Mouse (Mus musculus) gonadal fat pad, adult 2 months (tissue): ENCODE data around the gene Gm17304. TPM values are rescaled to one million over a fixed set of nuclear protein-coding genes. Genes with fewer than 3 reads are reported as not detected.

Experiments
- DNase-seq: peaks from one replicate; pipeline ENCODE4 v3.0.0-alpha.2; 2012; ENCODE audit warnings: low read depth
- polyA plus RNA-seq: library from polyadenylated mRNA; depleted of rRNA; stranded (reverse); fragments of >200 nt; gene quantifications from 2 replicates; pipeline ENCODE4 v1.2.3, GENCODE M21; 2012; rRNA removed

The Gm17304 gene
- polyA plus RNA-seq, 1 experiment = not detected

DNA sequence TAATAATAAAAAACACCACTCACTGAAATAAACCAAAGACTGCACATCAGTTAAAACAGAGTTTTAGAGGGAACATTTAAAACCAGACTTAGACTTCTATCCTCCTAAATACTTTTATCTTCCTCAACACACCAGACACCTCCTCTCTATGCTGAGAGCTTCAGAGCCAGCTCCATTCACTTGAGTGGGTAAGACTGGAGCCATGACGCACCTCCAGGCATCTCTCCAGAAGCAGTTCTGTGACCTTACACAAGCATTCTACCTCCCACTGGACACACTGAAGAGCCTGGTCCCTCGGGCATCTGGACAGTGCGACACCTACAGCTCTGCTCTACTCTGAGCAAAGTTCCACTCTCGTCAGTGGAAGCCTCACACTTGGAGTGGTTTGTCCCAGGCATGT, 14.4 kb downstream of the Gm17304 start:
- DNase-seq = no peak

DNA sequence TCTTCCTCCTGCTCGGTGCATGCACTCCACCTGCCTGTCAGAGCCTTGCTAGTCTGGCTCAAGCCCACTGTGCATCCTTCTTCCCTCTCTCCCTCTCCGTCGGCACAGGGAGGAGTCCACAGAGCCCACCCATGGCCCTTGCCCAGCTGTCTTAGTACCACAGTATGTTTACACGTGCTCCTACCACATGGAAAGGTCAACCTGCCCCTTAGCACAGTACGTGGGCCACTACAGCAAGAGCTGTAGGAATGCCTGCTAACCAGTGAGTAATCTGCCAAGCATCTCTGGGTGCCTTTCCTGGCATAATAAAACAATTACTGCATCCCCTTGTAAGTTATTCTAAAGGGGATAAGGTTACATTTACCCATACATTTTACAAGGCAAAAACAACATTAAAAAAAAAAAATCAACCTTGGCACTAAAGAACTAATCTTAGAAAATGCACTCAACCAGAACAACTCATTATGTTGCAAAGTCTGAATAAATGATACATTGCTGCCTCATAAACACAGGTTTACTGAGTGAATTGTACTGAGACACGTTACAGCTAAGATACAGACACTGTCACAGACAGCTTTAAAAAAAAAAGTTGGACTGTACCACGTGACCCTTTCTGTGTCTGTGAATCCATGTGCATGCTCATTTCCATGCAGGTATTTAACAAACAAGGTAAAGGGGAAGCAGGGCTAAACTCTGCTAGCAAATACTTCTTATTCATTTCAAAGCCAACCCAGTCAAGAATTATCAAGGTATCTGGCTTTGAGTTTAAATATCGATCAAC, 19.7 kb downstream of the Gm17304 start:
- no peak for DNase-seq

GRCm38 (mm10) chr5:106636423-106636946, 27.6 kb downstream of the Gm17304 start:
- DNase-seq = no peak

DNA sequence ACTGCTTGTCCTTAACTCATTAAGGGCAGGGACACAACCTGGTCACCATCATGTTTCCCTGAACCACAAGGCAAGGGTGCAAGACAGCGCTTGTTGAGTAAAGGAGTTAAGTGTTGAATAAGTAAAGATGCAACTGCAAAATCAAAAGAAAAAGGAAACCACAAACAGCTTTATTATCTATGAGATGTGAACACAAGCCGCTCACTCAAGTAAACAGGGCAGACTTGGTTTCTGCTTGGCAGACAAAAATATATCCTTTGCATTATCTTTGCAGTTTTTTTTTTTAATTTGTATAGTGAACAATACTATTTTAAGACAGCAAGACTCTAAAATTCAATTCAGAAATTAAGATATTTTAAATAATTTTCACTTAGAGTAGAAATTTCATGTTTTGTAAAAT, 30.7 kb downstream of the Gm17304 start:
- no peak for DNase-seq

GRCm38 (mm10) chr5:106640235-106640809, 31.4 kb downstream of the Gm17304 start:
- DNase-seq = no peak

- no peak for DNase-seq
Observed at GRCm38 (mm10) chr5:106641876-106642275, 33.0 kb downstream of the Gm17304 start.

- no peak for DNase-seq
Observed at GRCm38 (mm10) chr5:106643434-106643833, 34.5 kb downstream of the Gm17304 start.

DNA sequence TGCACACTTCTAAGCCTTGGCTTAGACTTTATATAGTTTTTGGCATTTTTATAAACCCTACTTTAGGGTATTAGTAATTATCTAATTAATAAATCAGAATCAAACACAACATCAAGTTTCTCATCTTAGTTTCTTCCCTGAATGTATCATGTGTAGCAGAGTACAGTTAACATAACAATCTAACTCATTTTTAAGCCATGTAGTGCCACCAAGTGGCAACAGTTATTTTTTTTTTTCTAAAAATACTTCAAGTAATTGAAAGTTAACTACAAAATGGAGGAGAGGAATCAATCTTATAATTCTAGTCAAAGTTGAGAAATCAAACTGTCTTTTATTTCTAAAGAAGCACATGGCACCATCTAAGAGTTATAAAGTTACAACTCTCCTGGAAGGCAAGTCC, 40.5 kb downstream of the Gm17304 start:
- no peak for DNase-seq

DNA sequence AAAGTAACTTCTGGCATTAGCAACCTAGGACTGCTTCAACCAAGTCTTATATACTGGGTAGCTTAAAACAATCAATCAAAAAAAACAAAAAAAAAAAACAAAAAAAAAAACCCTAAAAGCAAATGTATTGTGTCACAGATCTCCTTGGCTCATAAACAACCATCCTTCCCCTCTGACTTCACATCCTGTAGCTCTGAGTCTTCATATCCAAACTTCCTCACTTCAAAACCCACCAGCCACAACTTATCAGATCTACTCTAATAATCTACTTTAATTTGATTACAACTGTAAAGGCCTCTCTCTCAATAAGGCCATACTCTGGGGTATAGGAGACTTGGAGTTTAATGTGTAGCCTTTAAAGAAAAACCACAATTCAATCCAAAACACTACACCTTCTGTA, 41.1 kb downstream of the Gm17304 start:
- no peak for DNase-seq

- no peak for DNase-seq
Observed at GRCm38 (mm10) chr5:106652220-106652753, 43.4 kb downstream of the Gm17304 start.

DNA sequence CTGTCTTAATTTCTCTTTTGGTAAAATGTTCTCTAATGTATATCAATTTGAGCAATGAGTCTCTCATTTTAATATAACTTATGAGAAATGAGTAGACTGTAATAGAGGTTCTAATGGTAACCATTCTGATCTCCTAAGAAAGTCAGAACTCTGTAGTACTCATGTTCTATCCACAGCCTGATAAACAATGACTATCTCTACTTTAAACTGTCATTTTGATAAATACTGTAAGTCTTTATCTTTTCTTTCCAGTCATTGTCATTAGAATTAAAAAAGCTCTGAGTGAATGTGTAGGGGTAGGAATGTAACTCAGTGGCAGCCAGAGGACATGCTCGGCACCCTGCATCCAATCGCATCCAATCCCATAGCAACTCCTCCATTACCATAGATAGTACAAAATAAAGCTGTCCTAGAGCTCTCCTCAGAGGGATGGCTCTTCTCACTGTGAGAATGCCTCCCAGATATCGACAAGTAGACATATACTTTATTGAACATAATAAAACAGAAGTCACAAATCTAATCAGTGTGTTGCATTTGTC, 44.0 kb downstream of the Gm17304 start:
- DNase-seq = no peak

Other genes with a start within 250 kb of the Gm17304 start
- not detected in 2 replicates for gene Barhl2, start 150.9 kb upstream of the Gm17304 start, polyA plus RNA-seq
- 12.4 and 13.4 TPM in 2 replicates for gene Zfp644, start 88.2 kb downstream of the Gm17304 start, polyA plus RNA-seq